Mouse (Mus musculus) CD8-positive naive resting alpha-beta T cell, adult 2 months (primary cell): ENCODE measurements around the gene Nobox.

ENCODE experiments used
- DNase-seq, 2 experiments: peaks; one replicate each; pipeline ENCODE4 v3.0.0; 2022; ENCODE audit warnings: low read depth in 2 of 2, low spot score in 2 of 2

Gene Nobox

DNA sequence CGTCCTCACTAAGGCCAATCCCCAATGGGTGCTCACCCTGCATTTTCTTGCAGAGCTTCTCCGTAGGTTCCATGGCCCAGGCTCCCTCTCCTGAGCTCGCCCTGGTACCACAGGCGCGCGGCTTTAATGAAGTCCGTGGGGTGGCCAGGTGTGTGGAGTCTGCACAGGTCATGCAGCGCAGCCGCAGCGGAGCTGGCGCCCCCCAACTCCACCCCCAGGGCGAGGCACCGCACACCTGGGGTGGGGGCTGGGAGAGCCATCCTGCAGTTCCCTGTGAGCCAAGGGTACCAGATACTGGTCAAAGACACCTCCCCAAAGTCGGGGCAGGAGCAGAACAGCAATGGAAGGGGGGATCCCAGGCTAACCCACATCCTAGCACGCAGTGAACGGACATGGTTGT lies at the start of gene Nobox:
Gene Nobox, minus strand, starts transcription at position 101 of the 400 bp plus-strand sequence.
- DNase-seq, result no peak

DNA sequence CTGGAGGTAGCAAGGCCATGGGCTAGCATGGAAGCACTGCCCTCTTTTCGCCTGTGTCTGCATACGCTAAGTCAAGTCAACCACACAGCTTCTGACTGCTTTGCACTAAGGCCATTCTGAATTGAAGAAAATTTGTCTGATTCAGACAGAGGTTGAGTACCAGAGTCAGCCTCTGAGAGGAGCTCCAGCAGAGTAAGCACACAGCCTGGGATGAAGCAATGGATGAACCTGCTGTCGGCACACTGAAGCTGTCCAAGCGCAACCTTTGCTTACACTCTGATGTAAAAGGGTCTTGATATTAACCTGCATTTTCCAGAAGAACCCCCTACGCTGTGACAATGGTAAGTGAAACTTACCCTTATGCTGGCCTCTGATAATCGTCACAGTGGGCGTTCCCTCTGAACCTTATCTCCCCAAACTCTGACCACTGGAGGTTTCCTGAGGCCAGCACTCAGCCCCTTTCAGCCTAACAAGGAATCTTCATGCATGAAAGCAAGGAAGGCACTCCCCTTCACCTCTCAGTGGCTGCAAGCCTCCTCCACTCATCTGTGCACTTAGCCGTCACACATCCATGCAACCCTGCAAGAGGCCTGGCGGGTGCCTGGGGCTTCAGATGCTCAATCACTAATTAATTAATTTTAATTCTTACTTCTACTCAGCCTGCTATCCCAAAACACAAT lies 45.3 kb upstream of the Nobox start:
- no peak for DNase-seq

DNA sequence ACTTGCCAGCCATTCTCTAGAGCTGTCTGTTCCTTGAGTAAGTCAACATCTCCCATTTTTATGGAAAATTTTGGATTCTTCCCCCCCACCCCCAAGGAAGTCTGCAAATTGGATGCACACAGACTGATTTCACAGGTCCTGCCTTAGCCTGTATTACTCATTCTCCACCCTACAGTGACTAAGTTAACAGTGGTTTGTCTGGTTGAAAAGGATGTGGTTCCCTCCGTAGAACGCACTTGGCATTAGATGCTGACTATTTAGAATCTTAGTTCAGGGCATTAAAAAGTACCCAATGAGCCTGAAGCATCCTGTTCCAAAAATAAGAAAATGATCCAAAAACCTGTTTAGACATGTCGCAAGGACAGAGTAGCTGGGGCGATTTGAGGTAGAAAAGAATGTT lies 44.1 kb upstream of the Nobox start:
- DNase-seq, result no peak

DNA sequence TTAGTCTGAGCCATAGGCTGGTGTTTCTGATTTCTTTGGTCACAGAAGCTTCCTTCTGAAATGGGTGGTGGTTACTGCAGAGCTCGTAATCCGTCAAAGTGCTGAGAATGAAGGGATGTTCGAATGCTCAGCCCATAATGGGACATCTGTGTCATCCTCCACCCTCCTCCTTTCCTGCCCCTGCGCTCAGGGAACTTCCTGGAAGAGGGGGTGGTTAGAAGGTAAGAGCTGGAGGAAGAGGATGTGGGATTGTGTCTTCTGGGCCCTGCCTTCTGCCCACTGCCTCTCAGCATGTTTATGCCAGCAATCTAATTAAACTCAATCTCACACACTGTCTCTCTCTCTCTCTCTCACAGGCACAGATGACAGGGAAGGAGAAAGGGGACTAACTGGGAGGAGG lies 39.7 kb upstream of the Nobox start:
- DNase-seq, result no peak

DNA sequence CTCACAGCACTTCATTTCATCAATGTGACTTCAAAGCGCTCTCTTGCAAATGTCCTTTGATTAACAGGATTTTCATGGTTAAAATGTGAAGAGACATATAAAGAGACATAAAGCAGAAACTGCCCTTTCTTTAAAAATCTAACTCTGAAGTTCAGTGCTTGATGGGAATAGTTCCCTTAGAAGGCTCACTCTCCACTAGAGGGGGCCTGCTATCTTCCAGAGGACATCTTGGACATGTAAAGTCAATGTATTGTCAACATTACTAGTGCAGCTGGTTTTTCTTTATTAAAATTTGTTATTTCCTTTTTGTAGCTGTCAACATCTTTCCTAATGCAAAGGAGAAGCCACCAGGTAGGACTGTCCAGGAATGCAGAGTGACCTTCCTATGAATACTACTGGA lies 38.3 kb upstream of the Nobox start:
- no peak for DNase-seq

DNA sequence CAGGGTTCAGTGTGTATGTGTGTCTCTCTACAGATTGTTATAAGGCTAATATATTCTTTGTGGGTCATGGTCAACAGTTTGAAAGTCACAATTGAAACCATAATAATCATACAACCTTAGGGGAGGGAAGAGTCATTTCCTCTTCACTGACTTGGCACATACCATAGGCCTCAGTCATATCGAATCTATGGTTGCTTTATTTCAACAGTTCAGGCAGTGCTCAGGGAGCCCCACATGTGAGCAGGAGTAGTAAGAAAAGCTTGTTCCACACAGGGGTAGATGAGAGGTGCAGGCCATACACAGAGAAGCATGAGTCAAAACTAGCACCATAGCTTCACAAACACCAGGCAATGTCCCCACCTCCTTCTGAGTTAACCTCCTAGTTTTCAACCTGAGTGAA lies 33.7 kb upstream of the Nobox start:
- DNase-seq, result no peak

DNA sequence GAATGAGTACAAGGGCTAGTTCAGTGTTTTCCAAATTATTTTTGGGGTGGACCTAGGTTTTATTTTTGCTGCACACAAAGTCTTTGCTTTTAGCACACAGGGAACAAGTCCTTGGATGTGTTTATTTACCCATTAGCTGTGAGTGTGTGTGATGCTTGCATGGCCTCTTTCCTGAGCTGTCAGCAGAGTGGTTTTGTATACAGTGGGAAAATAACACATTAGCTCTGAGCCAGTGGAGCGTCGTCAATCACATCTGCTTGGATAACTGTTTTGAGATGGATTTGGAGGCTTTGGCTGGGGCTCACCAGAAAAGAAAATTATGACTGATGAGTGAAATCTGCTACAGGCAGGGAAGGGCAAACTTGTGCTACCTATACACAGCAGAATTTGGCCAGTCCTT lies 33.0 kb upstream of the Nobox start:
- no peak for DNase-seq

DNA sequence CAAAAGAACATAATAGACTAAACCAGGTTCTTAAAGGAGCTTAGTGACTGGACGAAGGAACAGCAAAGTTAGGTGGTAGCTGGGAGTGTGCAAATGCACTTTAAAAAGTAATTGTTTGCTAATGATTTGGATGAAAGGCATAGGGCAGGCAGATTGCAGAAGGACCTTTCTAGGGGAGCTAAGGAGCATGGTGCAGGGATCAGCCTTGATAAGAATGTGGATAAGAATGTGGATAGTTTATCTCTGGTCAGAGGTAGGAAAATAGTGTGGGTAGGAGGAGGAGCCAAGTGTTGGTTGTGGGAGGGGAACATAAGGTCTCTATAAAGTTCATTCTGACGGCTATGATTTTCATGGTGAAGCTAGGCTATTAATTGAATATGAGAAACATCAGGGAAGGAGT lies 29.4 kb upstream of the Nobox start:
- no peak for DNase-seq

DNA sequence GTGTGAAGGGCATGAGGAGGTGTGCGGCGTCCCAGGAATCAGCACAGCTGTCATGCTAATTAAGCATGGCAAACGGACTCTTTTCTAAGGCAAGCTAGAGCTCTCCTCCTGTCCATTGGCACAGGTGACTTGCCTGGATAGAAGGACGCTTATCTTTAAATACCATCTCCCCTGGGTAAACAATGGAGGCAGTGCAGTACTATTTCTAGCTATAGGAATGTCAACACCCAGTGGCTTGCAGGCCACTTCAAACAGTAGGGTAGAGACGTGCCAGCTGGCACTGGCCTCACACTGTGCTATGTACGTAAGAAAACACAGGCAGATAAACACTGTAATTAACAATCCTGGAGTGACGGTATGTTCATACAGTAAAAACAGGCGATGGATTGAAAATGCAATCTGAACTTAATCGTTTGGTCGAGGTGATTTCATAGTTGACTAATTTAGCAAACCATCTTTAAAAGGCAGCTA lies 28.2 kb upstream of the Nobox start:
- no peak for DNase-seq

DNA sequence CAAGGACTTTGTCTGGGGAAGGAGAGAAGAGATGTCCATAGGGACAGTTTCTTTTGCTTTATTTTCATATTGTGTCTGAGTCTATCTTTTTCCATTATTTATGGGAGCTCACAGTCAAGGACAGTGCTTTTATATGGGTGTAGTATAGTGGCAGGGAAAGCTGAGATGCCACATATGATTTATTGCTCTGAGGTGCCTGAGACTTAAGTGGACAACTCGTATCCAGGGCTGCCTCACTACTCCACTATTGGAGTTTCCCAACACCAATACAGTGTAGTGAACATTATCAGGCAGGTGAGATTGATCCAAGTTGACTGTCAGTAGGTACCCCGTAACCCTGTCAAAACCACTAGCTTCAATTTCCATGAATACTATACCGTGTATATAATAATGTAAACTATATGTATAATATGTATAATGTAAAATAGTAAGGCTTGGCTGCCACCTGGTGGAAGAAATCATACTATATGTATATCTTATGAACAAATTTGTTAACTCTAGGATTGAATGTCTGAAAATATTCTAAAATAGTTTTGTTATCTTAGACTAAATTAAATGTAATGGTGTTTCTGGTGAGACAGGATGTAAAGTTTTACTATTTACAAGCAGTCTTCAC lies 26.4 kb upstream of the Nobox start:
- DNase-seq, result no peak

DNA sequence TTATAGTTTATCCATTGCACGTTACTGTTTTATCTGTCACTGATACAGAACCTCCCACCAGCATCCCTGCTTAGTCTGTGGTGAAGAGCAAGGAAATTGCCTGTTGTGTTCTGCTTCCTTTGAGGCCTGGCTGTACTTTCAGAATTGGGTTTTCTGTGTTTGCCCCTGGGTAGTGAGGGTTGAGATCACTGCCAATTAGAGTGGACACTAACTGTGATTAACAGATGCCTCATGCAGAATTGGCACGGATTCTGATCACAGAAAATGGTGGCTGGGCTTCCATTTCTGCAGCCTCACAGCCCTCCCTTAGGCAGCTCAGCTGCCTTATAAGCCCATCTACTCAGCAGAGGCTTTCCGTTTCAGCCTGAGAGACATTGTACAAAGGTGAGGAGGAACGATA lies 24.1 kb upstream of the Nobox start:
- no peak for DNase-seq

DNA sequence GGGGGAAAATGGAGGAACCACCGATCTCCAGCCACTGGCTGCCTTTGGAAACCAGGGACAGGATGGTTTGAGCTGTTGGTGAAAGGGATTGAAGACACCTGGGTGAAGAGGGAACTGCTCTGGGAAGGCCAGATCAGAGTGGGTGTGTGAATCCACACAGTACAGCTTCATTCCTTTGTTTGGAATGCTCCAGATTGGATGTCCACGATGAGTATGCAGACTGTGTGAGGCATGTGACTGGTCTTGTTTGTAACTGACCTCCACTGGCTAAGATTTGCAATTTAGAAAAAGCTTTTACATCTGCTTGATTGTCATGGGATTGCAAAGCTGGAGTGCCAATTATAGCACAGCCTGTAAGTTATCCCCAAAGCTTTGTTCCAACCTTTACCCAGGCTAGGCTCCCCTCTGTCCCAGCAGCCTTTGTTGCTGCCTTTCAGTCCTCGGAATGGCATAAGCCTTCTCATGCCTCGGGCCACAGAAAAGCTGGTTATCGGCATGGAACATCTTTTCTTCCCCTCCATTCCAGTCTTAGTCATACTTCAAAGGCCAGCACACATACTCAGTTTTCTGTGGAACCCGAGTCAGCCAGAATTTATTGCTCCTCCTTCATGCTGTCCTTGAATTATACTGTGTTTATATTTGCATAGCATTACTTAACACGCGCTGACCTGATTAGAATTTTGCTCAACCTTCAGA lies 3.8 kb upstream of the Nobox start:
- DNase-seq, result no peak

DNA sequence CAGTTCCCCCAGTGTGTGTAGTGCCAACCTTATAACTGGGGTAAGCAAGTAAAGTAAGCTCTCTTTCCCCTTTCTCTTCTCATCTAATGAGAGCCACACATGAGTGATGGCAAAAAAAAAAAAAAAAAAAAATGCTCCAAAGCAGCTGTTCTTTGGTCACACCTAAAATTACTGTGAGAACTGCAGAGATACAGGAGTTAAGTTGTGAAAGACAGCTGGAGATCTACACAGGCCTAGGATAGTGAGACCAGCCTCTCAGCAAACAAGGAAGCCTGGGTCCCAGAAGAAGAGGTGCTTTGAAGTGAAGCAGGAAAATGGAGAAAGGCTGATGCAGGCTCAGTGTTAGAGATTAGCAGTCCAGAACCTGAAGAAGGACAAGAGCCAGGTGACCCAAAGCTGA lies 3.2 kb upstream of the Nobox start:
- no peak for DNase-seq

DNA sequence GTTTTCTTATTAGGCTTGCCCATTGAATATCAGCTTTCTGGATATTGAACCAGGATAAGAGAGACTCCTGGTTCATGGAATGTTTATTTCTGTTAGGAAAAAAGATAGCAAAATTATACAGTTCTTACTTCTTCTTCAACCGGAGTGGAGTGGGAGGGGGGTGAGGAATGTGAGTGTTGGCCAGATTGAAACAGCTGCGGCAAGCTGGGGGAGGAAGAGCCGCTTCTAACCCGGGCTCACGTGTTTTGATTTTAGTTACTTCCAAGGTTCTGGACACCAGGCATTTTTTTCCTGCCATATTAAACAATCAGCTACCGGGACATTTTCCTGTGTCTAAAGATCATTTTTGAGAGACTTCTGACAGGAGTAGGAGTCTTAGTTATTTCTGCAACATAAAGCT lies 717 bp upstream of the Nobox start:
- DNase-seq, result no peak

DNA sequence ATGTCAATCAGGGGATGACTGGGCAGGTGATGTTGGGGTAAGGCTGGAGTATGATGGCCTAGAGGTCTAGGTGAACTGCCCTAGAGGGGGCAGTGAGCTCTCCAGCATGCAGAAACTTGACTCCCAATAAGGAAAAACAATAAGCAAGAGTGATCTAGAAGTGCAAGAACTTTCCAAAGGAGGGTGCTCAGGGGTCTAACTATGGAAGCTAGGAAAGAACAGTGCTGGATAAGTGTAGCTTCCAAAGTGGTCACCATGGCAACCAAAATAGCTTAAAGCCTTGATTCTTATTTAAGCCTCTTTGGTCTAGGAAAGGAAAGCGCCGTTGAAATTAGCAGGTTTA lies 11.9 kb downstream of the Nobox start:
- no peak for DNase-seq

DNA sequence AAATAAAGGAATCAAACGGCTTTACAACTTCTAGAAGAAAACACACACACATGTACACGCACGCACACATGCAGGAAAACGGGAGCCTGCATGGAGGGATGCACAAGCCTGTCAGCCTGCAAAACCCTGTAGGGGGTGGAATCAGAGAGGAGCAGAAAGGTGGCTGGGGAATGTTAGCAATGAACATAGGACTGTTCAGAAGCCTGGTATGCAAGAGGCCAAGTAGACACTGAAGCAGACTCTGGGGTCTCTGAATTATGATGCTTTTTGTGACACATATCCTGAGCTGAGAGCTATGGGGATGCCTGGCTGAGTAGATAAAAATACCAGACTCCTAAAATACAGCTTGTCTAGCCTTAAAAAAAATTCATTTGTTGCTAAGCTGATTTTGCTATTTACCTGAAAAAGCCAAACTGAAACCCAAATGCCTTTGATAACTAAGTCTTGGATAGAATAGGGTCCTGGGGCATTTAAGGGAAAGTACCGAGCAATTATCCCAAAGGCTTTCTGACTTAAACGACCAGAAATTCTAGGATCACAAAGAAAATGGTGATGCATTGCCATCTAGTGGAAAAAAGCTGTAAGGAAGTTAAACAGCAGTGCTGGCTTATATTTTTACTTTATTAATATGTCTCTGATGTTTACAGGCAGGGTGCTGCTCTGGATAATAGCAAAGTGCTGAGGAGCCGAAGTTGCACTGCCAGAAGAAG lies 12.4 kb downstream of the Nobox start:
- DNase-seq, result no peak

DNA sequence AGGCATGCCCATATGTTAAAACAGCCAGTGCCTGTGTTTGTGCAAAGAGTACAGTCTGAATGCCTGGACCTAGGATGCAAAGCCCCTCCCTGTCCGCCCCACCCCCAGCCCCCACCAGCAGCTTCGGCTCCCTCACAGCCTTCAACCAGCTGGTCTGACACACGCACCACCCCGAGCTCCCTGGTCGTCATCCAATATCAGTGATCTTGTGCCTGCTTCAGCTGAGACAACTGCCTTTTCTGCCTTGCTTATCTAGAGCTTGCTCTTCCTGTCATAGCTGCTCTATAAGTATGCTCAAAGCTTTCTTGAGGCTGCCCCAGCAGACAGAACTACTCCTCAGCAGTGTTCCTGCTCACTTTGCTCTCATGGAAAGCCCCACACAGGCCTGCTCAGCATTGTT lies 13.4 kb downstream of the Nobox start:
- DNase-seq, result no peak

DNA sequence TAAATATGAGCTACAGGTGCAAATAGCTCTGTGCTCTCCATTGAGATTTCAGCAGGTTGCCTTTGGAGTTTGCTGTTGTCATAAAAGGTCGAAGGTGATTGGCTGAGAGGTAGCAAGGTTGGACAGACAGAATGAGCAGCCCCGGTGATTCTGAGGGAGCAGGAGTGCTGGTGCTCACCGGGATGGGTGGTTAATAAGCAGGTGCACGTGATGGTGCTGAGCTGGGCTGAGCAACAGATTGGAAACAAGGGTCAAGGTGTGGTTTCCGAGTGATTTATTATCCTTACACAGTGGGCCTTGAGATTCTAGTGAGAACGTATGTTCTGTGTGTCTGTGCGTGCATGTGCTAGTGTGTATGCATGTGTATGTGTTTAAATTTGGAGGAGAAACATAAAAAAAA lies 16.2 kb downstream of the Nobox start:
- no peak for DNase-seq

DNA sequence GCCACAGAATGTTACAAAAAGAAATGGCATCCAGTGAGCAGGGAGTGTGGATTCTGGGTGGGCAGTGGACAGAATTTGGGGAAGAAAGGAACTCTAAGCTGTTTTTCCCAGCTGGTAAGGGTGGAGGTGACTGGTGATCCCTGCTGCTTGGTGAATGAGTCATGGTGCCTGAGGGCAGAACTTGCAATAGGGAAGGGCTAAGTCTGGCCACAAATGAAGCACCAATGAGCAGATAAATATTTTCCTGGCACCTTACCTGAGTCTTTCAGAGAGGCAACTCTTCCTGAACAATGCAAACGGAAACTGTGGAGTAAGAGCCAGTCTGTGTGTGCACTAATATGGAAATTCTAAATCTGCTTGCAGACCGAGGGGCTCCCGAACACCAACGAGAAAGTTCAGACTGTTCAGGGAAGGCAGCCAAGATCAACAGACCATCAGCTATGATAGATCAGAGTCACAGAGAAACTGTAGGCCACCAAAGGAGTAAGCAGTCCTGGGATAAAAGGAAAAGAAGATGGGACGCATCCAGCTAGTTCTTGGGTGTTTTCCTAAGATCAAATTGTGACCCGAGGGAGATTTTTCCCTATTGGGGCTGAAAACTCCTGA lies 16.8 kb downstream of the Nobox start:
- DNase-seq, result no peak

DNA sequence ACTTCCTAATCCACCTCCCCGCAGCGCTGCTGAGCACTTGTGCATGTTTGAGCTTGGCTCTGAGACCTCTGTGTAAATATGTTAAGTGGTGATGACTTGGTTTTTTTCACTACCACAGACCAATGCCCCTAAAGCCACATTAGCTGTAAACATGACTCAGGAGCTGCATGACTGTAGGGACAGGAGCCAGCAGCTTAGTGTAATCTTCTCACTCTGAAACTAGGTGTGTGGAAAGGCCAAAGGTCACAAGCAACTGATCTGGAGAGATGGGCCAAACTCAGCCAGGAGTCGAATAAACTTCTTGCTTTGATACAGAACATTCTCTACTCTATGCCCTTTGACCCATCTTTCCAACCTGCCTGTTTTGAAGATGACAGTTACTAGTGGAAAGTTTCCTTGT lies 17.3 kb downstream of the Nobox start:
- no peak for DNase-seq

DNA sequence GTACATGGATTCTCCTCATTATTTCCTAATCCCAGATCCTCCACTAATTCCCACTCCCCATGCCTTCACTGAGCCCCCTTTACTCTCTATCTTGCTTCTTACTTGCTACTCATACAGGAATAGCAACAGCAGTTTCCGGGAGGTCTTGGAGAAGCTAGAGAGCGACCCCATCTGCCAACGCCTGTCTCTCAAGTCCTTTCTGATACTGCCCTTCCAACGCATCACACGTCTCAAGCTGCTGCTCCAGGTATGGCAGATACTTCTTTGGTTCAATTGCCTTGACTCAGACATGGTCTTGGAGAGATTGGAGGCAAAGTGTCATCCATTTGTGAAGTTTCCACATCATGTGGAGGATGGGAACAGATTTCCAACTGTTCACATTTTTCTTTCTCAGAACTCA lies 28.9 kb downstream of the Nobox start:
- DNase-seq, result no peak

DNA sequence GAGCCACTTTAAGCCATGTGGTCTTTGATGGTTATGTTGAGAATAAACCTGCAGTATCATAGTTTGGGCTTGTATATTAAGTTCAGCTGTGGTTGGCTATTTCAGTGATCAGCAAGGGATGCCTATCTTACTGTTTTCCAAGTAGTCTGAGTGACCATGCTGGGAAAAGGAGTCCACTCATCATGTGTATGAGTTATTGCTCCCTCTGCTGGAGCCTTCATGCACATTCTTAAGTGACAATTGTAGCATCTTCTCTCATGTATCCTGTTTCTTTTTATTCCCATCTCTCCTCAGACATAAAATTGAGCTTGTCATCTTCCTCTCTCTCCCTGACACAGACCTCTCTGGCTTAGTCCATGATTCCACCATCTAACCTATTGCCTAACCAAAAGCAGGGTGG lies 31.1 kb downstream of the Nobox start:
- no peak for DNase-seq
